Mouse (Mus musculus) forelimb bud, embryonic 11.5 days (tissue): ENCODE measurements at regions not wholly inside any gene's neighbourhood (a gene's known extent, or its start where the extent isn't known, plus 50 kb on each side); places are given as distances from the start of the nearest gene placed in this dataset.

Source experiments
- DNase-seq: peaks from one replicate; pipeline ENCODE4 v3.0.0-alpha.2; 2012; ENCODE audit warnings: low read depth, low spot score

- DNase-seq = no peak
These were observed 461.8 kb downstream of the Ccdc171 start for GRCm38 (mm10) chr4:83986951-83987822.

GRCm38 (mm10) chr4:83987846-83988245 lies 462.5 kb downstream of the Ccdc171 start:
- DNase-seq = no peak

GRCm38 (mm10) chr4:83988314-83988713 lies 463.0 kb downstream of the Ccdc171 start:
- DNase-seq = no peak

GRCm38 (mm10) chr4:83990126-83990989 lies 465.0 kb downstream of the Ccdc171 start:
- no peak for DNase-seq

- no peak for DNase-seq
These were observed 465.9 kb downstream of the Ccdc171 start for GRCm38 (mm10) chr4:83991195-83991594.

GRCm38 (mm10) chr4:83997079-83997478 lies 471.7 kb downstream of the Ccdc171 start:
- no peak for DNase-seq

- no peak for DNase-seq
These were observed 476.3 kb downstream of the Ccdc171 start for GRCm38 (mm10) chr4:84001645-84002044.

GRCm38 (mm10) chr4:84004055-84004778 lies 478.9 kb downstream of the Ccdc171 start:
- DNase-seq = no peak

- DNase-seq = no peak
These were observed 479.5 kb downstream of the Ccdc171 start for GRCm38 (mm10) chr4:84004786-84005382.

GRCm38 (mm10) chr4:84011941-84012340 lies 486.6 kb downstream of the Ccdc171 start:
- DNase-seq = no peak

GRCm38 (mm10) chr4:84015139-84015538 lies 489.8 kb downstream of the Ccdc171 start:
- no peak for DNase-seq

- DNase-seq = no peak
These were observed 490.3 kb downstream of the Ccdc171 start for GRCm38 (mm10) chr4:84015552-84016169.

GRCm38 (mm10) chr4:84018135-84018534 lies 492.8 kb downstream of the Ccdc171 start:
- DNase-seq = no peak

- DNase-seq = no peak
These were observed 493.4 kb downstream of the Ccdc171 start for GRCm38 (mm10) chr4:84018774-84019173.

GRCm38 (mm10) chr4:84019500-84020255 lies 494.3 kb downstream of the Ccdc171 start:
- no peak for DNase-seq

- no peak for DNase-seq
These were observed 495.3 kb downstream of the Ccdc171 start for GRCm38 (mm10) chr4:84020692-84021091.

GRCm38 (mm10) chr4:84022323-84022722 lies 497.0 kb downstream of the Ccdc171 start:
- DNase-seq = no peak

- no peak for DNase-seq
These were observed 500.8 kb downstream of the Ccdc171 start for GRCm38 (mm10) chr4:84026144-84026543.

GRCm38 (mm10) chr4:84028120-84028519 lies 502.8 kb downstream of the Ccdc171 start:
- DNase-seq = no peak

GRCm38 (mm10) chr4:84030916-84031315 lies 505.6 kb downstream of the Ccdc171 start:
- no peak for DNase-seq
